Mouse (Mus musculus) cerebellum, postnatal 10 days (tissue): ENCODE measurements around the gene Olfr140.

ENCODE experiments used
- DNase-seq, 2 experiments: peaks; one replicate each; pipeline ENCODE4 v3.0.0; 2021; ENCODE audit warnings: mixed read lengths in 2 of 2

Olfr140 gene

GRCm38 (mm10) chr2:90063494-90063893 lies at the start of gene Olfr140:
Gene Olfr140, minus strand, starts transcription at chr2:90063594.
- no peak for DNase-seq

- DNase-seq, result no peak
These were observed 6.7 kb upstream of the Olfr140 start for GRCm38 (mm10) chr2:90070065-90070464.

- DNase-seq, result no peak
These were observed 28.4 kb downstream of the Olfr140 start, which contains the start of gene Olfr1265 for GRCm38 (mm10) chr2:90035037-90035436. Gene Olfr1265, plus strand, starts transcription at chr2:90035337.

- no peak for DNase-seq
These were observed 37.9 kb downstream of the Olfr140 start, which contains the start of gene Olfr1264 for GRCm38 (mm10) chr2:90025477-90025876. Gene Olfr1264, minus strand, starts transcription at chr2:90025577.

- DNase-seq, result no peak
These were observed 51.6 kb downstream of the Olfr140 start, which contains the start of gene Olfr1263 for GRCm38 (mm10) chr2:90011831-90012230. Gene Olfr1263, plus strand, starts transcription at chr2:90012131.

DNA sequence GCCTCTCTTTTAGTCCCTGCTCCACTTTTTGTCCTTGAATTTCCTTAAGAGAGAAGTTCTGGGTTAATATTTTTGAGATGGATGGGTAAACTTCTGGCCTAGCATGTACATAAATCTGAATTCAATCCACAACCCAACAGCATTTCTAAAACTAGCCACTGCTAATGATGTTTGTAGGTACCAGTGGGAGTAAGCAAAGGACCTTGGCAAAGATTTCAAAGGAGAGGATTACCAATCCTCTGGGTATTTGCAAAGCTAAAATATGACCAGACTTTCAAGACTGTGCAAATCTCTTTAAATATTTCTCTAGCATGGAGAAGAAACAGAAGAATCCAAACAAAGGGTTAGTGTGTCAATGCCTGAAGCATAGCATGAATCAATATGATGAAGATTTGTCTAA lies 63.5 kb downstream of the Olfr140 start, which contains the start of gene Olfr1262:
Gene Olfr1262, plus strand, starts transcription at position 301 of the 400 bp plus-strand sequence.
- no peak for DNase-seq
